Mouse (Mus musculus) lung, postnatal 0 days (tissue): ENCODE measurements around the gene Hvcn1. TPM values are rescaled to one million over a fixed set of nuclear protein-coding genes. Genes with fewer than 3 reads are reported as not detected.
"Not testable (repeated sequence)": the region's sequence is repeated elsewhere in the genome, so short reads cannot be mapped to it uniquely, and the experiment has no call there.

Experiments
- ATAC-seq: fragments of 200-750 bp; cut with Nextera tagmentation; 2 replicates; pipeline ENCODE4 v1.8.0; 2017; ENCODE audit warnings: moderate library complexity
- DNase-seq: peaks from one replicate; pipeline ENCODE4 v3.0.0-alpha.2; 2016; ENCODE audit warnings: low spot score
- H3K27ac ChIP-seq: fragments of 300-500 bp; sonication (generic); 2 replicates; pipeline ENCODE4 v1.5.1; 2014; ENCODE audit warnings: antibody characterized with exemption, mild to moderate bottlenecking, low read length, mixed read lengths
- H3K27me3 ChIP-seq: fragments of 300-500 bp; sonication (generic); replicated peaks from 2 replicates; pipeline ENCODE4 v1.6.1; 2014; ENCODE audit warnings: low read length, mixed read lengths; ENCODE audit not compliant: insufficient read depth
- H3K36me3 ChIP-seq: fragments of 300-500 bp; sonication (generic); 2 replicates; pipeline ENCODE4 v1.6.1; 2014; ENCODE audit warnings: low read length, mixed read lengths; ENCODE audit not compliant: insufficient read depth
- H3K4me1 ChIP-seq: fragments of 300-500 bp; sonication (generic); 2 replicates; pipeline ENCODE4 v1.6.1; 2014; ENCODE audit warnings: antibody characterized with exemption, low read depth, low read length, mixed read lengths; ENCODE audit not compliant: insufficient read depth
- H3K4me2 ChIP-seq: fragments of 300-500 bp; sonication (generic); replicated peaks from 2 replicates; pipeline ENCODE4 v1.6.1; 2014; ENCODE audit warnings: low read depth, mild to moderate bottlenecking, low read length, moderate library complexity, mixed read lengths
- H3K4me3 ChIP-seq: fragments of 300-500 bp; sonication (generic); 2 replicates; pipeline ENCODE4 v1.5.1; 2014; ENCODE audit warnings: low read depth, low read length
- H3K9ac ChIP-seq: fragments of 300-500 bp; sonication (generic); replicated peaks from 2 replicates; pipeline ENCODE4 v1.6.1; 2014; ENCODE audit warnings: low read depth, mild to moderate bottlenecking
- H3K9me3 ChIP-seq: fragments of 300-500 bp; sonication (generic); 2 replicates; pipeline ENCODE4 v1.6.1; 2016; ENCODE audit warnings: low read length, mixed read lengths
- CTCF ChIP-seq: IDR thresholded peaks from 2 replicates; pipeline ENCODE4 v1.5.1; 2016; ENCODE audit warnings: antibody characterized with exemption, mild to moderate bottlenecking
- EP300 ChIP-seq: IDR thresholded peaks from 2 replicates; pipeline ENCODE4 v1.6.1; 2016; ENCODE audit warnings: antibody characterized with exemption, mild to moderate bottlenecking, control low read depth
- WGBS: fragments of 180-500 bp; shearing (Covaris S2); extraction: QIAGEN DNeasy Blood & Tissue Kit; methylation state at CpG from one replicate; pipeline ENCODE4 v1.1.7; 2014; 5-methylcytosine and 5-hydroxymethylcytosine counted together
- polyA plus RNA-seq: library from polyadenylated mRNA; unstranded; fragments of >200 nt; fragmentation: Nextera tagmentation; extraction: Ambion mirVana; gene quantifications from 2 replicates; pipeline ENCODE4 v1.2.1, GENCODE M21; 2015

The Hvcn1 gene
- polyA plus RNA-seq, 1 experiment from 2014 or later = 3.7 TPM

DNA sequence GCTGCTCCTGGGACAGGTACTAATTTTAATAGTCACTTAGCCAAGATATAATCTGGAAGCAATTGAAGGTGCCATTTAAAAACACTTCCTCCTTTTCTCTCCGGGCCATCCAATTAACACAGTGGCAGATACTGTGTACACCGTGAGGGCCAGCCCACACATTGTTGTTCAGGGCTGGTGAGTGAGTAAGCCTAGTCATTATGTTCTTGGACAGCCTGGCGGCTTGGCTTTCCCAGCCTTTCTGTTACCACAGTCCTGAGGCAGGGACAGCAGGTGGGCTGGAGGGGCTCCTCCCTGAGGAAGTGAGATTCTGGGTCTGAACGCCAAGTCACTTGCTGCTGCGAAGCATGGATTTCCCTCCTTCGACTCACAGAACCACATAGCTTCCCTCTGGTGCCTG is 26.9 kb upstream of the Hvcn1 start:
- DNase-seq (no peak), ATAC-seq (no peak)
- H3K27me3 ChIP-seq = no peaks in the 10 kb centered on the region
- TF ChIP-seq EP300 (no peak), CTCF (no peak)
- no peaks in the 10 kb centered on the region for H3K4me1 ChIP-seq
- no peak overlapping the region for H3K4me2 ChIP-seq
- no peak overlapping the region for H3K9ac ChIP-seq
- no peak overlapping the region for H3K27ac ChIP-seq
- no peaks in the 10 kb centered on the region for H3K9me3 ChIP-seq
- 49% methylated on average over 6 of the region's 6 CpGs for WGBS
- no peaks in the 10 kb centered on the region for H3K36me3 ChIP-seq
- H3K4me3 ChIP-seq = no peak overlapping the region

DNA sequence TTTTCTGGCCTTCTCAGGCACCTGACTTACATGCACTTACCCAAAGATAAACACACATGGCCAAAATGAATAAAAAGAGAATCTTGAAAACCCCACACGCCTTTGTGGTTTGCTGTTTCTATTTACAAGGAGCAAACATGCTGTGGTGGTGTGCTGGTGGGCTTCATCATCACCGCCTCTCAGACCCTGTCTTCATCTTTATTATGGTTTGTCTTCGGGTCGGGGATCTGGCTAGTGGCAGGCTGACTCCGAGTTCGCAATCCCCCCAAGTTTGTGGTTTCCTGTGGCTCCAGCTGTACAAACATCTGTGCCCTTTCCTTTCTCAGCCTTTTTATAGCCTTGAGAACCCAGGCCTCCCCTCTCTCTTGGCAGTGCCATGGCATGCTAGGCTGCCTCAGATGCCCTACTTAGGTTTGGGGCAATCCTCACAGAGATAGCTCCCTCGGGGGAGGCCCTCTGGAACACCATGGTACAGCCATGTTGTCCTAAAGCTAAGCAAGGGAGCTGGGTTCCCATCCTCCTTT is 22.3 kb upstream of the Hvcn1 start:
- H3K9ac ChIP-seq = no peak overlapping the region
- no peaks in the 10 kb centered on the region for H3K27me3 ChIP-seq
- H3K4me3 ChIP-seq = no peak overlapping the region
- TF ChIP-seq EP300 = no peak
- TF ChIP-seq CTCF = no peak
- no peak overlapping the region for H3K27ac ChIP-seq
- H3K4me1 ChIP-seq = no peaks in the 10 kb centered on the region
- H3K36me3 ChIP-seq = no peaks in the 10 kb centered on the region
- H3K4me2 ChIP-seq = no peak overlapping the region
- WGBS = 83% methylated on average over 7 of the region's 7 CpGs
- no peaks in the 10 kb centered on the region for H3K9me3 ChIP-seq
- DNase-seq = no peak
- ATAC-seq = no peak

DNA sequence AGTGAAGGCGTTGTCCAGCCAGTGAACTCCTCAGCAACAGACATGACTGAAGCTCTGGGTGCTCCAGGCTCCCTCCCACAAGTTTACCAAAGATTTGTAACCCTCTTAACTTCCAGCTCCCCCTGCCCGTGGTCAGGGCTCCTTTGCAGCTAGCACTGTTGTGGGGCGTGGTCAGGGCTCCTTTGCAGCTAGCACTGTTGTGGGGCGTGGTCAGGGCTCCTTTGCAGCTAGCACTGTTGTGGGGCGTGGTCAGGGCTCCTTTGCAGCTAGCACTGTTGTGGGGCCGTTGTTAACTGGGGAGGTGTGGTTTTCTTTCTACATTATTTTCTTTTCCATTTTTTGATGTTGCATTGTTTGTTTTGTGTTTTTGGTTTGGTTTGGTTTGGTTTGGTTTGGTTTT is 21.7 kb upstream of the Hvcn1 start:
- not testable (repeated sequence) for ATAC-seq, DNase-seq, H3K4me2 ChIP-seq, H3K27ac ChIP-seq, H3K27me3 ChIP-seq, H3K36me3 ChIP-seq, H3K4me1 ChIP-seq, H3K9ac ChIP-seq, H3K9me3 ChIP-seq, H3K4me3 ChIP-seq
- WGBS = 96% methylated on average over 6 of the region's 6 CpGs

DNA sequence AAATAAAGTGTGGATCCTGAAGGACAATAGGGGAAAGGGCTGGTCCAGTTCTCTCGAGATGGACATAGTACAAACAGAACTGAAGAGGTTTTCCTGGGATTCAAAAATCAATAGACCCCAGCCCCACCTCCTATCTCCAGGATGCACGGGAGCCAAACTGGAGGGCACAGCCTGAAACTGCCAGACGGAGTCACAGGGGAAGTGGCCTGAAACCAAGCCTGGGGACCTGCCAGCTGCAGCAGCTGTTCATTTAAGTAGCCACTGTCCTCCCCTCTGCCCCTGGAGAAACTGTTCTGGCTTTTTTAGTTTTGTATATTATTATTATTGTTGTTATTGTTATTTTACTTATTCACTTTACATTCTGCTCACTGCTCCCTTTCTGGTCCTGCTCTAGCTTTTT is 17.5 kb upstream of the Hvcn1 start:
- Histone ChIP-seq H3K4me1 (no peaks in the 10 kb centered on the region), H3K4me3 (no peak overlapping the region), H3K27ac (no peak overlapping the region), H3K9me3 (no peaks in the 10 kb centered on the region), H3K9ac (no peak overlapping the region), H3K27me3 (no peaks in the 10 kb centered on the region), H3K36me3 (no peaks in the 10 kb centered on the region), H3K4me2 (no peak overlapping the region)
- ATAC-seq (no peak), DNase-seq (no peak)
- TF ChIP-seq EP300 (no peak), CTCF (no peak)
- 17% methylated on average over 2 of the region's 3 CpGs for WGBS

DNA sequence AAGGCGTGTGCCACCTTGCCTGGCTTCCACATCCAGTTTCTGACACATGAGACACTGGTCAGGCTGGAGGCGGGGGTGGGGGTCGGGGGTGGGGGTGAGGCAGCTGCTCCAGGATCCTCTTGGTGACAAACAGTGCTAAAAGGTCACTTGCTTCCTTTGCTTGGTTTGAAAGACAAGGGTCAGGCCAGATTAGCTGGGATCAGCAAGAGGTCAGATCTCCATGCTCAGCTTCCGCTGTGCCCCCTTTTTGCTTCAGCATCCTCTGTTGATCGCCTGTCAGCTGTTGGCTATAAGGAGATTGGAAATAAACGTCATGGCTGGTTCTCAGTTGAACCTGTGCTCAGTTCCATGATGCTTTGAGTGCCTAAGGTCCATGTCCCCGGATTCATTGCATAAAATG is 16.1 kb upstream of the Hvcn1 start:
- no peaks in the 10 kb centered on the region for H3K27me3 ChIP-seq
- H3K4me1 ChIP-seq = no peaks in the 10 kb centered on the region
- DNase-seq (no peak), ATAC-seq (no peak)
- no peak overlapping the region for H3K4me3 ChIP-seq
- 59% methylated on average over 7 of the region's 7 CpGs for WGBS
- no peak overlapping the region for H3K27ac ChIP-seq
- TF ChIP-seq EP300 (no peak), CTCF (no peak)
- H3K9ac ChIP-seq = no peak overlapping the region
- no peaks in the 10 kb centered on the region for H3K9me3 ChIP-seq
- no peaks in the 10 kb centered on the region for H3K36me3 ChIP-seq
- H3K4me2 ChIP-seq = no peak overlapping the region

DNA sequence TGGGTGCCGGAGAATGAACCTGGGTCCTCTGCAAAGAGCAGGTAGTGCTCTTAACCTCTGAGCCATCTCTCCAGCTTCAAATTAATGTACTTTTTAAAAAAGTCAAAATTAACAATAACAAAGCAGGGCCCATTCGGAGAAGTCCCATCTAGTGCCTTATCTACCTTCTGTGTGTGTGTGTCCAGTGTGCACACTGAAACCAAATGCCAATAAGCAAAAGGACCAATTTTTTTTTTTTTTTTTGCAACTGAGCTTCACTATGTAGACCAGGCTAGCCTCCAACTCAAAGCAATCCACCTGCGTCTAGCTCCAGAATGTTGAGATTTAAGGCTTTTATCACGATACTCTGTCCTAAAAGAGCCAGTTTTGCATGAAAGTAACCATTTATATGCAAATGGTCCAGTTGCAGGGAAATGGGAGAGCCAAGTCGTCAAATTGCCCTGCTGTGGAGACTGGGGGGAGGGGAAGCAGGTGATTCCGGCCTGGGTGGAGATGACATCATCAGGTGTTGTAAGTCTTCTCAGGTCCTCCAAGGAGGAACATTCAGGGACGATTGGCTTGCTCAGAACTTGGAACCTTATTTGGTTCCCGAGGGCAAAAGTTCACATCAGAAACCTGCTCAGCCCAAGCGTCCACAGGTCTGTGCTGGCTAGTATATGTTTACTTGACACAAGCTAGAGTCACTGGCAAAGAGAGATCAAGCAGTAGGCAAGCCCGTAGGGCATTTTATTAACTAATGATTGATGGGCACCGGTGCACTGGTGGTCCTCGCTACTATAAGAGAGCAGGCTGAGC is 15.1 kb upstream of the Hvcn1 start:
- no peaks in the 10 kb centered on the region for H3K4me1 ChIP-seq
- H3K9ac ChIP-seq = no peak overlapping the region
- 61% methylated on average over 12 of the region's 12 CpGs for WGBS
- ATAC-seq = no peak
- H3K36me3 ChIP-seq = no peaks in the 10 kb centered on the region
- no peaks in the 10 kb centered on the region for H3K9me3 ChIP-seq
- TF ChIP-seq CTCF = no peak
- no peak for TF ChIP-seq EP300
- H3K27me3 ChIP-seq = no peaks in the 10 kb centered on the region
- H3K27ac ChIP-seq = no peak overlapping the region
- peak; percentile 17 for DNase-seq
- H3K4me3 ChIP-seq = no peak overlapping the region
- H3K4me2 ChIP-seq = no peak overlapping the region

DNA sequence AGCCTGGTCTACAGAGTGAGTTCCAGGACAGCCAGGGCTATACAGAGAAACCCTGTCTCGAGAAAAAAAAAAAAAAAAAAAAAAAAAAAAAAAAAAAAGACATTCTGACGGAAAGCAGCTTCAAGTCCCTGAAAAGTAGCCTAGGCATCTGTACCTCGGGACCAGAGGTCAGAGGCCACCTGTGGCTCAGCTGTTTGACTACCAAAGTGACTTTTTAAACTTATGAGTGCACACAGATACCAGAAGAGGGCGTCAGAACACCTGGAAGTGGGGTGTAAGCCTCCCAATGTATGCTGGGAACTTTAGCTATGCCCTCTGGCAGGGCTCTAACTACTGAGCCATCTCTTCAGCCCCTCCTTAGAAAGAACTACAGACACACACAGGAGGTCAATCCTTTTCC is 14.3 kb upstream of the Hvcn1 start:
- Histone ChIP-seq H3K9me3 (no peaks in the 10 kb centered on the region), H3K4me1 (no peaks in the 10 kb centered on the region), H3K36me3 (no peaks in the 10 kb centered on the region), H3K4me2 (no peak overlapping the region), H3K27ac (no peak overlapping the region), H3K27me3 (no peaks in the 10 kb centered on the region), H3K9ac (no peak overlapping the region), H3K4me3 (no peak overlapping the region)
- DNase-seq (no peak), ATAC-seq (no peak)
- WGBS = 31% methylated on average over 3 of the region's 4 CpGs
- TF ChIP-seq CTCF (no peak), EP300 (no peak)
